Mouse (Mus musculus) liver, embryonic 11.5 days (tissue): ENCODE data around the gene Tas2r134. TPM values are rescaled to one million over a fixed set of nuclear protein-coding genes. Genes with fewer than 3 reads are reported as not detected.

Source experiments
- ATAC-seq: fragments of 200-750 bp; cut with Nextera tagmentation; replicated peaks from 2 replicates; pipeline ENCODE4 v1.8.0; 2017; ENCODE audit warnings: moderate number of reproducible peaks, mild to moderate bottlenecking, moderate TSS enrichment, moderate library complexity; ENCODE audit not compliant: low FRiP score
- DNase-seq: peaks from one replicate; pipeline ENCODE4 v3.0.0-alpha.2; 2017; ENCODE audit warnings: low spot score
- H3K27ac ChIP-seq: fragments of 300-500 bp; sonication (generic); 2 replicates; pipeline ENCODE4 v1.5.1; 2014; ENCODE audit warnings: mild to moderate bottlenecking, low read depth, low read length, control low read depth
- H3K27me3 ChIP-seq: fragments of 300-500 bp; sonication (generic); replicated peaks from 2 replicates; pipeline ENCODE4 v1.6.1; 2014; ENCODE audit warnings: low read length, mixed read lengths; ENCODE audit not compliant: control insufficient read depth, insufficient read depth
- H3K36me3 ChIP-seq: fragments of 300-500 bp; sonication (generic); 2 replicates; pipeline ENCODE4 v1.6.1; 2014; ENCODE audit warnings: mild to moderate bottlenecking, low read length, moderate library complexity, mixed read lengths; ENCODE audit not compliant: control insufficient read depth, insufficient read depth
- H3K4me1 ChIP-seq: fragments of 300-500 bp; sonication (generic); replicated peaks from 2 replicates; pipeline ENCODE4 v1.6.1; 2014; ENCODE audit warnings: low read length, mixed read lengths; ENCODE audit not compliant: control insufficient read depth, insufficient read depth
- H3K4me2 ChIP-seq: fragments of 300-500 bp; sonication (generic); 2 replicates; pipeline ENCODE4 v1.6.1; 2014; ENCODE audit warnings: mild to moderate bottlenecking, control low read depth, moderate library complexity
- H3K4me3 ChIP-seq: fragments of 300-500 bp; sonication (generic); 2 replicates; pipeline ENCODE4 v1.5.1; 2014; ENCODE audit warnings: low read depth, low read length, control low read depth
- H3K9ac ChIP-seq: fragments of 300-500 bp; sonication (generic); 2 replicates; pipeline ENCODE4 v1.6.1; 2014; ENCODE audit warnings: low read depth, low read length, control low read depth
- H3K9me3 ChIP-seq: fragments of 300-500 bp; sonication (generic); 2 replicates; pipeline ENCODE4 v1.6.1; 2016; ENCODE audit warnings: low read length, inconsistent platforms, mixed read lengths; ENCODE audit not compliant: control insufficient read depth
- WGBS: fragments of 180-500 bp; shearing (Covaris S2); extraction: QIAGEN DNeasy Blood & Tissue Kit; methylation state at CpG from one replicate; pipeline ENCODE4 v1.1.7; 2014; 5-methylcytosine and 5-hydroxymethylcytosine counted together
- polyA plus RNA-seq: library from polyadenylated mRNA; unstranded; fragments of >200 nt; fragmentation: Nextera tagmentation; extraction: Ambion mirVana; gene quantifications from 2 replicates; pipeline ENCODE4 v1.2.1, GENCODE M21; 2014

The Tas2r134 gene
- polyA plus RNA-seq, 1 experiment from 2014 or later: not detected

GRCm38 (mm10) chr2:51637681-51638080, 10.4 kb downstream of the Tas2r134 start:
- Histone ChIP-seq H3K27me3 (no peaks in the 10 kb centered on the region), H3K4me3 (no peak overlapping the region), H3K36me3 (no peaks in the 10 kb centered on the region), H3K27ac (no peak overlapping the region), H3K9ac (no peak overlapping the region), H3K9me3 (no peaks in the 10 kb centered on the region), H3K4me1 (no peaks in the 10 kb centered on the region), H3K4me2 (no peak overlapping the region)
- 47% methylated on average over 11 of the region's 11 CpGs for WGBS
- DNase-seq: no peak
- no peak for ATAC-seq

- Histone ChIP-seq H3K36me3 (no peaks in the 10 kb centered on the region), H3K4me3 (no peak overlapping the region), H3K9ac (no peak overlapping the region), H3K4me1 (no peaks in the 10 kb centered on the region), H3K9me3 (no peaks in the 10 kb centered on the region), H3K4me2 (no peak overlapping the region), H3K27me3 (no peaks in the 10 kb centered on the region), H3K27ac (no peak overlapping the region)
- 90% methylated on average over 7 of the region's 7 CpGs for WGBS
- no peak for DNase-seq
- ATAC-seq: no peak
Measured at GRCm38 (mm10) chr2:51641635-51642034, 14.3 kb downstream of the Tas2r134 start.

GRCm38 (mm10) chr2:51643244-51644139, 16.2 kb downstream of the Tas2r134 start:
- Histone ChIP-seq H3K4me1 (no peaks in the 10 kb centered on the region), H3K27me3 (no peaks in the 10 kb centered on the region), H3K9me3 (no peaks in the 10 kb centered on the region), H3K27ac (no peak overlapping the region), H3K9ac (no peak overlapping the region), H3K36me3 (no peaks in the 10 kb centered on the region), H3K4me2 (no peak overlapping the region), H3K4me3 (no peak overlapping the region)
- no peak for ATAC-seq
- 72% methylated on average over 7 of the region's 7 CpGs for WGBS
- DNase-seq: no peak

- 82% methylated on average over 3 of the region's 3 CpGs for WGBS
- no peak overlapping the region for H3K4me2 ChIP-seq
- no peak for ATAC-seq
Measured at GRCm38 (mm10) chr2:51647972-51648371, 20.7 kb downstream of the Tas2r134 start.

GRCm38 (mm10) chr2:51649887-51650286, 22.6 kb downstream of the Tas2r134 start:
- H3K27ac ChIP-seq: no peak overlapping the region
- H3K9me3 ChIP-seq: no peaks in the 10 kb centered on the region
- no peak for DNase-seq
- H3K4me3 ChIP-seq: no peak overlapping the region
- H3K4me2 ChIP-seq: no peak overlapping the region
- no peaks in the 10 kb centered on the region for H3K4me1 ChIP-seq
- no peaks in the 10 kb centered on the region for H3K27me3 ChIP-seq
- H3K9ac ChIP-seq: no peak overlapping the region
- 74% methylated on average over 1 of the region's 1 CpGs for WGBS
- no peaks in the 10 kb centered on the region for H3K36me3 ChIP-seq
- ATAC-seq: no peak

More at GRCm38 (mm10) chr2:51647972-51648371, 20.7 kb downstream of the Tas2r134 start:
- no peak overlapping the region for H3K4me3 ChIP-seq
- no peak overlapping the region for H3K9ac ChIP-seq
- no peak for DNase-seq
- no peak overlapping the region for H3K27ac ChIP-seq
- no peaks in the 10 kb centered on the region for H3K4me1 ChIP-seq
- no peaks in the 10 kb centered on the region for H3K36me3 ChIP-seq
- H3K27me3 ChIP-seq: no peaks in the 10 kb centered on the region
- H3K9me3 ChIP-seq: no peaks in the 10 kb centered on the region

- Histone ChIP-seq H3K4me3 (no peak overlapping the region), H3K4me1 (no peaks in the 10 kb centered on the region), H3K4me2 (no peak overlapping the region), H3K27ac (no peak overlapping the region), H3K36me3 (no peaks in the 10 kb centered on the region), H3K9ac (no peak overlapping the region), H3K27me3 (no peaks in the 10 kb centered on the region), H3K9me3 (no peaks in the 10 kb centered on the region)
- no peak for ATAC-seq
- WGBS: 90% methylated on average over 10 of the region's 10 CpGs
- DNase-seq: no peak
Measured at GRCm38 (mm10) chr2:51652086-51652485, 24.8 kb downstream of the Tas2r134 start.

GRCm38 (mm10) chr2:51657684-51658083, 30.4 kb downstream of the Tas2r134 start:
- no peak for ATAC-seq
- Histone ChIP-seq H3K36me3 (no peaks in the 10 kb centered on the region), H3K27ac (no peak overlapping the region), H3K9me3 (no peaks in the 10 kb centered on the region), H3K4me1 (no peaks in the 10 kb centered on the region), H3K27me3 (no peaks in the 10 kb centered on the region), H3K4me2 (no peak overlapping the region), H3K4me3 (no peak overlapping the region), H3K9ac (no peak overlapping the region)
- WGBS: 63% methylated on average over 3 of the region's 3 CpGs
- DNase-seq: no peak

GRCm38 (mm10) chr2:51658288-51658687, 31.0 kb downstream of the Tas2r134 start:
- Histone ChIP-seq H3K27ac (no peak overlapping the region), H3K4me3 (no peak overlapping the region), H3K9ac (no peak overlapping the region), H3K4me2 (no peak overlapping the region), H3K36me3 (no peaks in the 10 kb centered on the region), H3K4me1 (no peaks in the 10 kb centered on the region), H3K27me3 (no peaks in the 10 kb centered on the region), H3K9me3 (no peaks in the 10 kb centered on the region)
- no peak for ATAC-seq
- WGBS: 72% methylated on average over 5 of the region's 5 CpGs
- no peak for DNase-seq

- H3K27ac ChIP-seq: no peak overlapping the region
- DNase-seq (no peak), ATAC-seq (no peak)
- H3K4me1 ChIP-seq: no peaks in the 10 kb centered on the region
- no peaks in the 10 kb centered on the region for H3K36me3 ChIP-seq
- H3K4me2 ChIP-seq: no peak overlapping the region
- WGBS: 76% methylated on average over 2 of the region's 2 CpGs
- no peak overlapping the region for H3K4me3 ChIP-seq
- no peaks in the 10 kb centered on the region for H3K9me3 ChIP-seq
- H3K27me3 ChIP-seq: no peaks in the 10 kb centered on the region
- no peak overlapping the region for H3K9ac ChIP-seq
Measured at GRCm38 (mm10) chr2:51674321-51674720, 47.0 kb downstream of the Tas2r134 start.
